Comparison of ENCODE assay signal across 10 mouse cellular contexts in the genomic region with DNA sequence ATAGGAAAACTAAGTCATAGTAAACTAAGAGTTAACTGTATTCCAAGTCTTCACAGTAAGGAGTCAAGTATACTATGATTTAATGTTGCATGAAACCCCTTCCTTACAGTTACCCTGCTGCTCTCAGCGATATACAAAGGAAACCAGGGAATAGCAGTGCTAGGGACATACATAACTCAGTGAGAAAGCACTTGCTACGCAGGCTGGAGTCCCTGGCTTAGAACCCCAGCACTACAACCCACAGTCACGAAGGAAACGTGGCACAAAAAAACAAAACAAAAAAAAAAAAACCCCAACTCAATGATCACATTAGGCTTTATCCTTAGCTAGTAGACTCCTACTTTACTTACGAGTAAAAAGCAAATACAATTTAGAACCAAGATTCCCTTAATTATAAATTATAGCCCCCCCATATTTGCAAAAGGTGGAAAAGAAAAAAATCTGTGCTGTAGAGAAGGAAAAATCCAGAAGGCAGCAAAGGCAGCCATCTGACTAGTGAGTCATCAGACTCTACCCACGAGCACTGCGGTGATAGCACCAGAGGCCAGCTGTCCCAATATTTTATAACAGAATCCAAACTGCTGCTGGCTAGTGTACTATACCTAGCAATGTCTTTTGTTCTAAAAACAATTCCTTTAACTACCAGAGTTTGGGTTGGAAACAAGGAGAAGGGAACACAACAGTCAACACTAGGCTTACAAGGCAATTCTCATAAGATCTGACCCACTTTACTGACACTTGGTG. TPM values are rescaled to one million over a fixed set of nuclear protein-coding genes. Genes with fewer than 3 reads are reported as not detected.
A peak's percentile ranks its signal among the peaks of the same experiment; 100 is the strongest.
DNase-seq lines count a peak whose midpoint lies in the region; ATAC-seq and TF ChIP-seq lines count a peak whose summit lies in the region.
"Had no signal": no experiment of that assay in that cellular context is flagged by ENCODE, and none has a peak within 500 bp of the region (broad histone marks: within the 10 kb centered on the region; RNA-seq: fewer than 3 reads in every experiment).

No protein-coding gene starts in this region.

- no peak overlapping the region for H3K9ac ChIP-seq in forebrain, postnatal 0 days
- no peak overlapping the region for H3K9ac ChIP-seq in forebrain, embryonic 12.5 days
- H3K9ac ChIP-seq in midbrain, postnatal 0 days (replicated peaks; ENCODE audit: low read length, poor library complexity, severe bottlenecking) = no peak overlapping the region
- H3K9ac ChIP-seq in midbrain, embryonic 11.5 days (ENCODE audit: low read length) = no peak overlapping the region
- H3K9ac ChIP-seq: neural tube, embryonic 13.5 days had no signal

- no peak overlapping the region for H3K4me3 ChIP-seq in forebrain, postnatal 0 days (ENCODE audit: low read depth, low read length)
- no peak overlapping the region for H3K4me3 ChIP-seq in forebrain, embryonic 12.5 days (replicated peaks)
- H3K4me3 ChIP-seq in midbrain, postnatal 0 days (ENCODE audit: low read depth, low read length) = no peak overlapping the region
- no peak overlapping the region for H3K4me3 ChIP-seq in midbrain, embryonic 11.5 days (ENCODE audit: low read depth, low read length)
- H3K4me3 ChIP-seq: neural tube, embryonic 13.5 days had no signal

- H3K4me2 ChIP-seq in forebrain, postnatal 0 days (ENCODE audit: low read depth) = no peak overlapping the region
- no peak overlapping the region for H3K4me2 ChIP-seq in forebrain, embryonic 12.5 days
- no peak overlapping the region for H3K4me2 ChIP-seq in midbrain, postnatal 0 days (ENCODE audit: low read depth, low read length, poor library complexity, severe bottlenecking)
- no peak overlapping the region for H3K4me2 ChIP-seq in midbrain, embryonic 11.5 days
- H3K4me2 ChIP-seq: neural tube, embryonic 13.5 days had no signal

- peak overlapping the region; percentile 45; the same call in 1 of the 2 replicates for H3K27ac ChIP-seq in forebrain, postnatal 0 days (ENCODE audit: low read depth, low read length)
- no peak overlapping the region for H3K27ac ChIP-seq in forebrain, embryonic 12.5 days
- no peak overlapping the region for H3K27ac ChIP-seq in midbrain, postnatal 0 days (ENCODE audit: low read depth, low read length)
- H3K27ac ChIP-seq in midbrain, embryonic 11.5 days (ENCODE audit: low read depth, low read length) = no peak overlapping the region
- H3K27ac ChIP-seq: neural tube, embryonic 13.5 days had no signal

- H3K9me3 ChIP-seq in forebrain, postnatal 0 days (ENCODE audit: low read length) = no peaks in the 10 kb centered on the region
- no peaks in the 10 kb centered on the region for H3K9me3 ChIP-seq in forebrain, embryonic 12.5 days
- no peaks in the 10 kb centered on the region for H3K9me3 ChIP-seq in midbrain, postnatal 0 days (ENCODE audit: low read length)
- no peaks in the 10 kb centered on the region for H3K9me3 ChIP-seq in midbrain, embryonic 11.5 days (ENCODE audit: control insufficient read depth, low read length)
- H3K9me3 ChIP-seq: neural tube, embryonic 13.5 days had no signal

- peak; percentile 47; the same call in 1 of the 2 replicates for ATAC-seq in forebrain, postnatal 0 days
- no peak for ATAC-seq in forebrain, embryonic 12.5 days (ENCODE audit: low FRiP score)
- ATAC-seq in midbrain, postnatal 0 days (ENCODE audit: low FRiP score) = no peak
- no peak for ATAC-seq in midbrain, embryonic 11.5 days (ENCODE audit: low FRiP score)
- ATAC-seq in megakaryocyte-erythroid progenitor cell, adult 5-6 weeks (replicated peaks; ENCODE audit: low FRiP score, low TSS enrichment, poor library complexity, severe bottlenecking) = no peak

- H3K4me1 ChIP-seq in forebrain, postnatal 0 days (ENCODE audit: insufficient read depth) = no peaks in the 10 kb centered on the region
- no peaks in the 10 kb centered on the region for H3K4me1 ChIP-seq in forebrain, embryonic 12.5 days
- H3K4me1 ChIP-seq in midbrain, postnatal 0 days (ENCODE audit: insufficient read depth, low read length) = no peaks in the 10 kb centered on the region
- H3K4me1 ChIP-seq in midbrain, embryonic 11.5 days (ENCODE audit: control insufficient read depth, insufficient read depth, low read length) = no peaks in the 10 kb centered on the region

- no peak for TF ChIP-seq CTCF in forebrain, postnatal 0 days (IDR thresholded peaks at IDR 0.05; ENCODE audit: low read depth)
- TF ChIP-seq CTCF in midbrain, postnatal 0 days (IDR thresholded peaks at IDR 0.05) = no peak

- 58% methylated on average over 7 of the region's 7 CpGs for WGBS in forebrain, postnatal 0 days
- WGBS in forebrain, embryonic 12.5 days = 92% methylated on average over 7 of the region's 7 CpGs
- 87% methylated on average over 7 of the region's 7 CpGs for WGBS in midbrain, postnatal 0 days
- WGBS in midbrain, embryonic 11.5 days = 91% methylated on average over 7 of the region's 7 CpGs

- no peaks in the 10 kb centered on the region for H3K27me3 ChIP-seq in forebrain, postnatal 0 days (ENCODE audit: insufficient read depth, low read length)
- H3K27me3 ChIP-seq in forebrain, embryonic 12.5 days = no peaks in the 10 kb centered on the region
- no peaks in the 10 kb centered on the region for H3K27me3 ChIP-seq in midbrain, postnatal 0 days (ENCODE audit: insufficient read depth, low read length)
- H3K27me3 ChIP-seq in midbrain, embryonic 11.5 days (ENCODE audit: control insufficient read depth, insufficient read depth, low read length) = no peaks in the 10 kb centered on the region
- H3K27me3 ChIP-seq: neural tube, embryonic 13.5 days had no signal

- DNase-seq in forebrain, postnatal 0 days = peak; percentile 18
- DNase-seq in midbrain, postnatal 0 days (ENCODE audit: low spot score) = peak; percentile 15
- DNase-seq in midbrain, embryonic 11.5 days (ENCODE audit: low spot score, missing footprints) = no peak
- DNase-seq in cerebellum, adult 9-10 months = peak; percentile 84
- DNase-seq in right cerebral cortex, postnatal 25 days = peak; percentile 55
- no peak for DNase-seq in spleen, adult 18-20 months
- DNase-seq: kidney, adult 18-20 months had no signal

- H3K36me3 ChIP-seq in forebrain, postnatal 0 days (ENCODE audit: insufficient read depth) = no peaks in the 10 kb centered on the region
- H3K36me3 ChIP-seq in forebrain, embryonic 12.5 days (replicated peaks) = no peaks in the 10 kb centered on the region
- H3K36me3 ChIP-seq in midbrain, postnatal 0 days (ENCODE audit: insufficient read depth, low read length) = 0 out of 2 replicates have a peak, but pooled peaks cover 5% of the 10 kb centered on the region
- H3K36me3 ChIP-seq in midbrain, embryonic 11.5 days (ENCODE audit: control insufficient read depth, insufficient read depth, low read length) = no peaks in the 10 kb centered on the region
- H3K36me3 ChIP-seq: neural tube, embryonic 13.5 days had no signal

RNA-seq across cellular contexts. Expression of gene Atp6v1a, which starts 16.4 kb away (rescaled TPM):
- 192 TPM in 2 replicates for total RNA-seq in forebrain, postnatal 0 days (2014; rRNA removed)
- 132 and 149 TPM in 2 replicates for polyA plus RNA-seq in forebrain, postnatal 0 days (2015; fragmentation: Nextera tagmentation; extraction: Ambion mirVana)
- polyA plus RNA-seq in forebrain, embryonic 12.5 days (2016; fragmentation: Nextera tagmentation; extraction: Ambion mirVana) = 55.2 and 60.1 TPM in 2 replicates
- total RNA-seq in midbrain, postnatal 0 days (2014; rRNA removed) = 193 and 218 TPM in 2 replicates
- 194 and 204 TPM in 2 replicates for polyA plus RNA-seq in midbrain, postnatal 0 days (2015; fragmentation: Nextera tagmentation; extraction: Ambion mirVana)
- polyA plus RNA-seq in midbrain, embryonic 11.5 days (2014; fragmentation: Nextera tagmentation; extraction: Ambion mirVana) = 72.1 and 81.9 TPM in 2 replicates
- total RNA-seq in megakaryocyte-erythroid progenitor cell, adult 5-6 weeks (2014; fragmentation: Nextera tagmentation) = 20.8 and 28.8 TPM in 2 replicates
- total RNA-seq in megakaryocyte-erythroid progenitor cell, adult 5-6 weeks (2017) = 50.4 and 76.9 TPM in 2 replicates

RNA-seq across cellular contexts. Expression of gene Naa50, which starts 16.5 kb away (rescaled TPM):
- 16.2 and 19.8 TPM in 2 replicates for total RNA-seq in forebrain, postnatal 0 days (2014; rRNA removed)
- 43.4 and 51.6 TPM in 2 replicates for polyA plus RNA-seq in forebrain, postnatal 0 days (2015; fragmentation: Nextera tagmentation; extraction: Ambion mirVana)
- 116 and 117 TPM in 2 replicates for polyA plus RNA-seq in forebrain, embryonic 12.5 days (2016; fragmentation: Nextera tagmentation; extraction: Ambion mirVana)
- 15.3 and 22.1 TPM in 2 replicates for total RNA-seq in midbrain, postnatal 0 days (2014; rRNA removed)
- 44.7 and 50.4 TPM in 2 replicates for polyA plus RNA-seq in midbrain, postnatal 0 days (2015; fragmentation: Nextera tagmentation; extraction: Ambion mirVana)
- polyA plus RNA-seq in midbrain, embryonic 11.5 days (2014; fragmentation: Nextera tagmentation; extraction: Ambion mirVana) = 100 and 111 TPM in 2 replicates
- 116 and 124 TPM in 2 replicates for total RNA-seq in megakaryocyte-erythroid progenitor cell, adult 5-6 weeks (2014; fragmentation: Nextera tagmentation)
- total RNA-seq in megakaryocyte-erythroid progenitor cell, adult 5-6 weeks (2017) = 153 and 162 TPM in 2 replicates

RNA-seq across cellular contexts. Expression of gene Usf3, which starts 49.9 kb away (rescaled TPM):
- total RNA-seq in forebrain, postnatal 0 days (2014; rRNA removed) = 12.2 and 14.5 TPM in 2 replicates
- polyA plus RNA-seq in forebrain, postnatal 0 days (2015; fragmentation: Nextera tagmentation; extraction: Ambion mirVana) = 0.94 and 2.3 TPM in 2 replicates
- polyA plus RNA-seq in forebrain, embryonic 12.5 days (2016; fragmentation: Nextera tagmentation; extraction: Ambion mirVana) = 4.7 and 4.8 TPM in 2 replicates
- 12.0 and 14.1 TPM in 2 replicates for total RNA-seq in midbrain, postnatal 0 days (2014; rRNA removed)
- 1.4 and 1.5 TPM in 2 replicates for polyA plus RNA-seq in midbrain, postnatal 0 days (2015; fragmentation: Nextera tagmentation; extraction: Ambion mirVana)
- 4.1 and 4.6 TPM in 2 replicates for polyA plus RNA-seq in midbrain, embryonic 11.5 days (2014; fragmentation: Nextera tagmentation; extraction: Ambion mirVana)
- 41.1 and 42.8 TPM in 2 replicates for total RNA-seq in megakaryocyte-erythroid progenitor cell, adult 5-6 weeks (2014; fragmentation: Nextera tagmentation)
- 17.2 and 17.8 TPM in 2 replicates for total RNA-seq in megakaryocyte-erythroid progenitor cell, adult 5-6 weeks (2017)

Comparison
In these comparisons a context has a peak if more than half of its experiments do, and no peak if none do; other contexts are left out.
1. DNase-seq: peak in forebrain, postnatal 0 days (single experiment), midbrain, postnatal 0 days (single experiment), cerebellum, adult 9-10 months (single experiment) and right cerebral cortex, postnatal 25 days (single experiment); none in midbrain, embryonic 11.5 days (single experiment) and spleen, adult 18-20 months (0 of 2).